Mouse (Mus musculus) hindbrain, embryonic 13.5 days (tissue): Measurements from ENCODE around the gene Tmem177. TPM values are rescaled to one million over a fixed set of nuclear protein-coding genes. Genes with fewer than 3 reads are reported as not detected.

Experiments
- ATAC-seq: fragments of 200-750 bp; cut with Nextera tagmentation; 2 replicates; pipeline ENCODE4 v1.8.0; 2017; ENCODE audit warnings: moderate TSS enrichment; ENCODE audit not compliant: low FRiP score
- H3K27ac ChIP-seq: fragments of 300-500 bp; sonication (generic); 2 replicates; pipeline ENCODE4 v1.5.1; 2015; ENCODE audit warnings: inconsistent platforms, mild to moderate bottlenecking, moderate library complexity
- H3K27me3 ChIP-seq: fragments of 300-500 bp; sonication (generic); 2 replicates; pipeline ENCODE4 v1.6.1; 2015; ENCODE audit warnings: mild to moderate bottlenecking, inconsistent platforms
- H3K36me3 ChIP-seq: fragments of 300-500 bp; sonication (generic); 2 replicates; pipeline ENCODE4 v1.6.1; 2015; ENCODE audit warnings: mild to moderate bottlenecking, inconsistent platforms
- H3K4me1 ChIP-seq: fragments of 300-500 bp; sonication (generic); replicated peaks from 2 replicates; pipeline ENCODE4 v1.6.1; 2015; ENCODE audit warnings: inconsistent platforms
- H3K4me2 ChIP-seq: fragments of 300-500 bp; sonication (generic); 2 replicates; pipeline ENCODE4 v1.6.1; 2015; ENCODE audit warnings: inconsistent platforms, mild to moderate bottlenecking, moderate library complexity
- H3K4me3 ChIP-seq: fragments of 300-500 bp; sonication (generic); 2 replicates; pipeline ENCODE4 v1.5.1; 2015; ENCODE audit warnings: mild to moderate bottlenecking, inconsistent platforms
- H3K9ac ChIP-seq: fragments of 300-500 bp; sonication (generic); 2 replicates; pipeline ENCODE4 v1.6.1; 2015; ENCODE audit warnings: mild to moderate bottlenecking, inconsistent platforms
- H3K9me3 ChIP-seq: fragments of 300-500 bp; sonication (generic); 2 replicates; pipeline ENCODE4 v1.6.1; 2016; ENCODE audit warnings: inconsistent platforms
- WGBS: fragments of 180-500 bp; shearing (Covaris S2); methylation state at CpG from one replicate; pipeline ENCODE4 v1.1.7; 2015; 5-methylcytosine and 5-hydroxymethylcytosine counted together
- polyA plus RNA-seq: library from polyadenylated mRNA; unstranded; fragments of >200 nt; fragmentation: Nextera tagmentation; extraction: Ambion mirVana; gene quantifications from 2 replicates; pipeline ENCODE4 v1.2.1, GENCODE M21; 2015

Gene Tmem177
- polyA plus RNA-seq, 1 experiment from 2014 or later: 9.4 TPM

DNA sequence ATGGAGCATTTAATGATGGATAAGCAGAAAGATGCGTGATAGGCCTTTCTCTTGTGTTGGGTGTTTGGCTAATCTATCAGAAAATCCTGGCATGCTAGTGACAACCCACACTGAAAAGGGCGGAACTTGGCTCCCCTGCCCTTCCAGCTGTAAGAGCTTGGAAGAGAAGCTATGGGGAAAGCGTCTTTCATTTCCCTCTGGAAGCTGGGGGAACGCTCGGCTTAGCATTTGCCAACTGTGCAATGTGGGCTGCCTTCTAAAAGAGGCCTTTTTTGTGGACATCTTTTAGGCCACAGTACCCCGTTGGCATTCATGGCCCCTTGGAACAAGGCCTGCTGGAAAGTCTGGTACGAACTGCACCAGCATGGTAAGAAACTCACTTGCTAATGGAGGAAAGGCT lies 34.1 kb downstream of the Tmem177 start:
- peak; percentile 61; the same call in 1 of the 2 replicates for ATAC-seq
- no peaks in the 10 kb centered on the region for H3K27me3 ChIP-seq
- 66% methylated on average over 7 of the region's 7 CpGs for WGBS
- no peaks in the 10 kb centered on the region for H3K9me3 ChIP-seq
- no peak overlapping the region for H3K4me3 ChIP-seq
- no peak overlapping the region for H3K9ac ChIP-seq
- H3K36me3 ChIP-seq: no peaks in the 10 kb centered on the region
- H3K4me1 ChIP-seq: no peaks in the 10 kb centered on the region; the same call in 1 of the 2 replicates
- H3K27ac ChIP-seq: peak overlapping the region; percentile 60; the same call in 1 of the 2 replicates
- H3K4me2 ChIP-seq: no peak overlapping the region

GRCm38 (mm10) chr1:119877469-119877868 lies 35.5 kb downstream of the Tmem177 start:
- ATAC-seq: no peak
- 88% methylated on average over 4 of the region's 4 CpGs for WGBS
- no peak overlapping the region for H3K4me3 ChIP-seq

GRCm38 (mm10) chr1:119868395-119869161 lies 44.4 kb downstream of the Tmem177 start:
- H3K9ac ChIP-seq: no peak overlapping the region
- peaks cover 27% of the 10 kb centered on the region for H3K4me1 ChIP-seq
- no peak overlapping the region for H3K4me2 ChIP-seq
- no peak overlapping the region for H3K27ac ChIP-seq
- no peaks in the 10 kb centered on the region for H3K9me3 ChIP-seq
- ATAC-seq: peak; percentile 65
- no peaks in the 10 kb centered on the region for H3K27me3 ChIP-seq
- H3K36me3 ChIP-seq: no peaks in the 10 kb centered on the region
- no peak overlapping the region for H3K4me3 ChIP-seq
- 36% methylated on average over 13 of the region's 13 CpGs for WGBS

More at GRCm38 (mm10) chr1:119877469-119877868, 35.5 kb downstream of the Tmem177 start:
- Histone ChIP-seq H3K9ac (no peak overlapping the region), H3K4me2 (no peak overlapping the region), H3K9me3 (no peaks in the 10 kb centered on the region), H3K27ac (no peak overlapping the region), H3K36me3 (no peaks in the 10 kb centered on the region), H3K4me1 (no peaks in the 10 kb centered on the region; the same call in 1 of the 2 replicates), H3K27me3 (no peaks in the 10 kb centered on the region)

DNA sequence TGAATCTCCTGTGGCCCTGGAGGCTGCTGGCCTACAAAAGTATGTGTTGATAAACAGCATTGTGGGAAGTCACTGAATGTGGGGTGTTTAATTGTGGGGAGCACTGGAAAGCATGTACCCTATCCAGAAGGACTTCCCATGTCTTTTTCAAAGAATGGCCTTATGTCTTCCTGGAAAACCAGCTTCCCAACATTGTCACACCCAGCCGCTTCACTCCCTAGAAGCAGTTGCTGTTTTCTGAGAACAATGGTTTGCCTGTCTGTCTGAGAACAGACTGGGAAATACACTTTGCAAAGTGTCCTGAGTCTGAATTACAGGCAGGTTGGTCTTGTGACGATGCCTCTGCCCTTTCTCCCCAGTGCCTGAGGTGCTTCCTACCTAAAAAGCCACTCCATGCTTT lies 45.7 kb downstream of the Tmem177 start:
- Histone ChIP-seq H3K27ac (no peak overlapping the region), H3K9ac (no peak overlapping the region), H3K4me1 (peaks cover 27% of the 10 kb centered on the region), H3K27me3 (no peaks in the 10 kb centered on the region), H3K4me3 (no peak overlapping the region), H3K36me3 (no peaks in the 10 kb centered on the region), H3K4me2 (no peak overlapping the region), H3K9me3 (no peaks in the 10 kb centered on the region)
- 39% methylated on average over 2 of the region's 2 CpGs for WGBS
- ATAC-seq: no peak

DNA sequence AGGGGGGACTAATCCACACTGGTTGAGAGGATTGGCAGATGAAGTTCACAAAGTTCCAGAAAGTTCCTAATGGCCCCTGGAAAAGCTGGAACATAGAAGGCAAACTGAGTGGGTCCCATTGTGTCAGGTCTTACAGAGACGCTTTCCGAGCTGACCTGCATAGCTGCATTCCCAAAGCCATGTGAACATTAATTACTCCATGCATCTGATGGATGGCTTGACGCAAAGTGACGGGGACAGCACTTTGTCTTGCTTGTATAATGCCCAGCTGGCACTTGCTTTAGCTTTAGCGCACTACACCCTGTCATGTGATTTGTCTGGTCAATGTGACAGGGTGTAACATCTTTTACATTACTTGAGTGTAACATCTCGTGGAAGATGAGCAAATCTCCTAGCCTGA lies 47.7 kb downstream of the Tmem177 start:
- 61% methylated on average over 6 of the region's 6 CpGs for WGBS
- Histone ChIP-seq H3K27ac (no peak overlapping the region), H3K4me3 (no peak overlapping the region), H3K9me3 (no peaks in the 10 kb centered on the region), H3K4me2 (no peak overlapping the region), H3K4me1 (peaks cover 27% of the 10 kb centered on the region), H3K27me3 (no peaks in the 10 kb centered on the region), H3K9ac (no peak overlapping the region), H3K36me3 (no peaks in the 10 kb centered on the region)
- ATAC-seq: no peak

- Histone ChIP-seq H3K9me3 (no peaks in the 10 kb centered on the region), H3K4me1 (peaks cover 17% of the 10 kb centered on the region), H3K9ac (no peak overlapping the region), H3K36me3 (no peaks in the 10 kb centered on the region), H3K27me3 (no peaks in the 10 kb centered on the region), H3K4me3 (no peak overlapping the region), H3K27ac (no peak overlapping the region), H3K4me2 (no peak overlapping the region)
- WGBS: 72% methylated on average over 7 of the region's 7 CpGs
- no peak for ATAC-seq
Observed at GRCm38 (mm10) chr1:119863507-119864296, 49.3 kb downstream of the Tmem177 start.

DNA sequence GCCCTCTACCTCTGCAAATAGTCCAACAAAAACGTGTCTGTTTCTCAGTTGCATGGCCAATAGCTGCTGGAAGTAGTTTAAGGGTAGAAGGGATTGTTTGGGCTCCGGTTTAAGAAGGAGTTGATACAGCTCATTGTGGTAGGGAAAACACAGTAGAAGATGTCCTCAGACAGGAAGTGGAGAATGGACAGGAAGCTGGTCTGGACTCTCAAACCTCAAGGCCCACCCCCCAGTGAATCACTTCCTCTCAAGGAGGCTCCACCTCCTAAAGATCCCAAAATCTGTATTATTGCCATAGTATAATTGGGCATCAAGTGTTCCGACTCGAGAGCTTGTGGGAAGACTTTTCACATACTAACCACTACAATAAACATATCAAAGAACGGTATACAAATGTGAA lies 53.4 kb downstream of the Tmem177 start:
- H3K9ac ChIP-seq: no peak overlapping the region
- 82% methylated on average over 5 of the region's 5 CpGs for WGBS
- H3K4me2 ChIP-seq: no peak overlapping the region
- no peak overlapping the region for H3K27ac ChIP-seq
- H3K9me3 ChIP-seq: no peaks in the 10 kb centered on the region
- no peaks in the 10 kb centered on the region for H3K27me3 ChIP-seq
- H3K4me1 ChIP-seq: no peaks in the 10 kb centered on the region
- no peak overlapping the region for H3K4me3 ChIP-seq
- ATAC-seq: no peak
- no peaks in the 10 kb centered on the region for H3K36me3 ChIP-seq

Other genes starting within 250 kb of the Tmem177 start
- gene Ptpn4, start 75.6 kb downstream of the Tmem177 start, polyA plus RNA-seq: 11.4 and 12.1 TPM in 2 replicates
- 0.45 and 0.49 TPM in 2 replicates for gene Cfap221, start 84.0 kb upstream of the Tmem177 start, polyA plus RNA-seq
- 0.71 and 1.0 TPM in 2 replicates for gene Sctr, start 93.7 kb upstream of the Tmem177 start, polyA plus RNA-seq
- gene Tmem37, start 160.9 kb upstream of the Tmem177 start, polyA plus RNA-seq: 7.9 and 8.0 TPM in 2 replicates
- gene Dbi, start 207.9 kb upstream of the Tmem177 start, polyA plus RNA-seq: 1,104 and 1,361 TPM in 2 replicates
- 20.1 and 21.6 TPM in 2 replicates for gene 3110009E18Rik, start 208.0 kb upstream of the Tmem177 start, polyA plus RNA-seq